Mouse (Mus musculus) hindbrain, embryonic 14.5 days (tissue): ENCODE measurements around the gene Plekho2. TPM values are rescaled to one million over a fixed set of nuclear protein-coding genes. Genes with fewer than 3 reads are reported as not detected.

Source experiments
- ATAC-seq: fragments of 200-750 bp; cut with Nextera tagmentation; 2 replicates; pipeline ENCODE4 v1.8.0; 2017; ENCODE audit warnings: moderate number of reproducible peaks, mild to moderate bottlenecking, moderate TSS enrichment, moderate library complexity; ENCODE audit not compliant: low FRiP score
- DNase-seq: peaks from one replicate; pipeline ENCODE4 v3.0.0-alpha.2; 2015; ENCODE audit warnings: low spot score
- H3K27ac ChIP-seq: fragments of 300-500 bp; sonication (generic); 2 replicates; pipeline ENCODE4 v1.5.1; 2014; ENCODE audit warnings: mild to moderate bottlenecking, moderate library complexity
- H3K27me3 ChIP-seq: fragments of 300-500 bp; sonication (generic); 2 replicates; pipeline ENCODE4 v1.6.1; 2014; ENCODE audit warnings: mild to moderate bottlenecking, low read length, mixed read lengths; ENCODE audit not compliant: control insufficient read depth, insufficient read depth
- H3K36me3 ChIP-seq: fragments of 300-500 bp; sonication (generic); replicated peaks from 2 replicates; pipeline ENCODE4 v1.6.1; 2014; ENCODE audit not compliant: control insufficient read depth, insufficient read depth
- H3K4me1 ChIP-seq: fragments of 300-500 bp; sonication (generic); replicated peaks from 2 replicates; pipeline ENCODE4 v1.6.1; 2014; ENCODE audit warnings: antibody characterized with exemption, low read length, mixed read lengths; ENCODE audit not compliant: control insufficient read depth, insufficient read depth
- H3K4me2 ChIP-seq: fragments of 300-500 bp; sonication (generic); replicated peaks from 2 replicates; pipeline ENCODE4 v1.6.1; 2014; ENCODE audit warnings: mild to moderate bottlenecking, moderate library complexity
- H3K4me3 ChIP-seq: fragments of 300-500 bp; sonication (generic); replicated peaks from 2 replicates; pipeline ENCODE4 v1.5.1; 2014; ENCODE audit warnings: mild to moderate bottlenecking, low read length
- H3K9ac ChIP-seq: fragments of 300-500 bp; sonication (generic); 2 replicates; pipeline ENCODE4 v1.6.1; 2014
- H3K9me3 ChIP-seq: fragments of 300-500 bp; sonication (generic); 2 replicates; pipeline ENCODE4 v1.6.1; 2016; ENCODE audit warnings: low read length; ENCODE audit not compliant: control insufficient read depth
- WGBS: fragments of 180-500 bp; shearing (Covaris S2); extraction: QIAGEN DNeasy Blood & Tissue Kit; methylation state at CpG from one replicate; pipeline ENCODE4 v1.1.7; 2014; 5-methylcytosine and 5-hydroxymethylcytosine counted together
- polyA plus RNA-seq: library from polyadenylated mRNA; unstranded; fragments of >200 nt; fragmentation: Nextera tagmentation; extraction: Ambion mirVana; gene quantifications from 2 replicates; pipeline ENCODE4 v1.2.1, GENCODE M21; 2014

Gene Plekho2
- polyA plus RNA-seq, 1 experiment from 2014 or later, result 4.4 TPM

GRCm38 (mm10) chr9:65558806-65559205 is 21.0 kb downstream of the Plekho2 start:
- H3K27me3 ChIP-seq, result no peaks in the 10 kb centered on the region
- peaks cover 9% of the 10 kb centered on the region; the same call in 1 of the 2 replicates for H3K4me1 ChIP-seq
- H3K4me2 ChIP-seq, result no peak overlapping the region
- H3K27ac ChIP-seq, result no peak overlapping the region
- no peaks in the 10 kb centered on the region; the same call in 1 of the 2 replicates for H3K36me3 ChIP-seq
- no peak overlapping the region for H3K4me3 ChIP-seq
- WGBS, result 91% methylated on average over 6 of the region's 6 CpGs
- ATAC-seq (no peak), DNase-seq (no peak)
- H3K9ac ChIP-seq, result no peak overlapping the region
- H3K9me3 ChIP-seq, result no peaks in the 10 kb centered on the region

- Histone ChIP-seq H3K27ac (no peak overlapping the region), H3K4me1 (peaks cover 9% of the 10 kb centered on the region; the same call in 1 of the 2 replicates), H3K4me2 (no peak overlapping the region), H3K36me3 (no peaks in the 10 kb centered on the region; the same call in 1 of the 2 replicates), H3K27me3 (no peaks in the 10 kb centered on the region), H3K9ac (no peak overlapping the region), H3K4me3 (no peak overlapping the region), H3K9me3 (no peaks in the 10 kb centered on the region)
- no peak for DNase-seq
- ATAC-seq, result no peak
- WGBS, result 98% methylated on average over 5 of the region's 5 CpGs
Measured at GRCm38 (mm10) chr9:65556979-65557378, 22.9 kb downstream of the Plekho2 start.

- Histone ChIP-seq H3K9me3 (no peaks in the 10 kb centered on the region), H3K4me1 (peaks cover 9% of the 10 kb centered on the region; the same call in 1 of the 2 replicates), H3K9ac (no peak overlapping the region), H3K4me2 (no peak overlapping the region), H3K36me3 (no peaks in the 10 kb centered on the region; the same call in 1 of the 2 replicates), H3K27me3 (no peaks in the 10 kb centered on the region), H3K27ac (no peak overlapping the region), H3K4me3 (no peak overlapping the region)
- no peak for DNase-seq
- 97% methylated on average over 8 of the region's 8 CpGs for WGBS
- no peak for ATAC-seq
Measured at GRCm38 (mm10) chr9:65556349-65556748, 23.5 kb downstream of the Plekho2 start.

GRCm38 (mm10) chr9:65555621-65556020 is 24.2 kb downstream of the Plekho2 start:
- H3K27ac ChIP-seq, result no peak overlapping the region
- peaks cover 9% of the 10 kb centered on the region; the same call in 1 of the 2 replicates for H3K4me1 ChIP-seq
- no peaks in the 10 kb centered on the region; the same call in 1 of the 2 replicates for H3K36me3 ChIP-seq
- ATAC-seq, result no peak
- H3K4me3 ChIP-seq, result no peak overlapping the region
- no peaks in the 10 kb centered on the region for H3K9me3 ChIP-seq
- 80% methylated on average over 4 of the region's 4 CpGs for WGBS
- no peak for DNase-seq
- H3K4me2 ChIP-seq, result no peak overlapping the region
- H3K9ac ChIP-seq, result no peak overlapping the region
- H3K27me3 ChIP-seq, result no peaks in the 10 kb centered on the region

- H3K9me3 ChIP-seq, result no peaks in the 10 kb centered on the region
- ATAC-seq, result no peak
- H3K4me3 ChIP-seq, result no peak overlapping the region
- H3K27me3 ChIP-seq, result no peaks in the 10 kb centered on the region
- no peak overlapping the region for H3K9ac ChIP-seq
- no peak overlapping the region for H3K4me2 ChIP-seq
- no peaks in the 10 kb centered on the region; the same call in 1 of the 2 replicates for H3K36me3 ChIP-seq
- peaks cover 9% of the 10 kb centered on the region; the same call in 1 of the 2 replicates for H3K4me1 ChIP-seq
- H3K27ac ChIP-seq, result no peak overlapping the region
- no peak for DNase-seq
- 17% methylated on average over 5 of the region's 5 CpGs for WGBS
Measured at GRCm38 (mm10) chr9:65555001-65555405, 24.8 kb downstream of the Plekho2 start.

GRCm38 (mm10) chr9:65552711-65553110 is 27.1 kb downstream of the Plekho2 start:
- DNase-seq (no peak), ATAC-seq (no peak)
- WGBS, result 100% methylated on average over 2 of the region's 2 CpGs
- no peak overlapping the region for H3K9ac ChIP-seq
- H3K27me3 ChIP-seq, result no peaks in the 10 kb centered on the region
- H3K27ac ChIP-seq, result no peak overlapping the region
- no peaks in the 10 kb centered on the region; the same call in 1 of the 2 replicates for H3K36me3 ChIP-seq
- no peaks in the 10 kb centered on the region for H3K9me3 ChIP-seq
- H3K4me1 ChIP-seq, result peaks cover 12% of the 10 kb centered on the region; the same call in 1 of the 2 replicates
- H3K4me2 ChIP-seq, result no peak overlapping the region
- no peak overlapping the region for H3K4me3 ChIP-seq

- Histone ChIP-seq H3K4me3 (no peak overlapping the region), H3K9ac (no peak overlapping the region), H3K4me1 (peaks cover 14% of the 10 kb centered on the region; the same call in 1 of the 2 replicates), H3K36me3 (no peaks in the 10 kb centered on the region; the same call in 1 of the 2 replicates), H3K4me2 (no peak overlapping the region), H3K27ac (no peak overlapping the region), H3K9me3 (no peaks in the 10 kb centered on the region), H3K27me3 (no peaks in the 10 kb centered on the region)
- no peak for ATAC-seq
- DNase-seq, result no peak
- WGBS, result 92% methylated on average over 5 of the region's 5 CpGs
Measured at GRCm38 (mm10) chr9:65552141-65552540, 27.7 kb downstream of the Plekho2 start.

GRCm38 (mm10) chr9:65551035-65551434 is 28.8 kb downstream of the Plekho2 start:
- H3K9ac ChIP-seq, result no peak overlapping the region
- DNase-seq, result no peak
- no peaks in the 10 kb centered on the region for H3K9me3 ChIP-seq
- peaks cover 17% of the 10 kb centered on the region; the same call in 1 of the 2 replicates for H3K4me1 ChIP-seq
- no peak overlapping the region for H3K4me3 ChIP-seq
- WGBS, result 42% methylated on average over 5 of the region's 5 CpGs
- H3K4me2 ChIP-seq, result no peak overlapping the region
- no peak for ATAC-seq
- no peak overlapping the region for H3K27ac ChIP-seq
- H3K27me3 ChIP-seq, result no peaks in the 10 kb centered on the region
- no peaks in the 10 kb centered on the region; the same call in 1 of the 2 replicates for H3K36me3 ChIP-seq

GRCm38 (mm10) chr9:65550079-65550831 is 29.6 kb downstream of the Plekho2 start:
- Histone ChIP-seq H3K4me2 (no peak overlapping the region), H3K27me3 (no peaks in the 10 kb centered on the region), H3K9me3 (no peaks in the 10 kb centered on the region), H3K4me3 (no peak overlapping the region), H3K36me3 (no peaks in the 10 kb centered on the region), H3K9ac (no peak overlapping the region), H3K4me1 (peaks cover 16% of the 10 kb centered on the region; the same call in 1 of the 2 replicates), H3K27ac (no peak overlapping the region)
- 34% methylated on average over 7 of the region's 7 CpGs for WGBS
- DNase-seq, result no peak
- ATAC-seq, result no peak
